In the genomic region with DNA sequence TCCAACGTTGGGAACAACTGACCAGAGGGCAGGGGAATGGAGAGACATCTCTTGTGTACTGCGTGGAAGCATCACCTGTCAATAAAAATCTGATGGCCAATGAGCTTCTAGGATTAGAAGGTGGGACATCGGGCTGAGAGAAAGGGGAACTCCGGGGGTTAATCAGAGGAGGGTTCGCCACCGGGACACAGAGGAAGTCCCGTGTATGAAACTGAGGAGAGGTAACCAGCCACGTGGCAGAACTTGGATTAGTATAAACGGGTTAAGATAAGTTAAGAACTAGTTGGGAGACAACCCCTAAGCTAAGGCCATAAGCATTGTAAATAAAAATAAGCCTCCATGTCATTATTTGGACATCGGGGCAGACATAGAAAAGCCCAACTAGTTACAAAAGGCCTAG, we compare ENCODE assay signal across 29 mouse cellular contexts.
DNase-seq lines count a peak whose midpoint lies in the region; ATAC-seq and TF ChIP-seq lines count a peak whose summit lies in the region.
"Had no signal": no experiment of that assay in that cellular context is flagged by ENCODE, and none has a peak within 500 bp of the region (broad histone marks: within the 10 kb centered on the region; RNA-seq: fewer than 3 reads in every experiment).

No protein-coding gene starts in this region.

- H3K9ac ChIP-seq in hindbrain, embryonic 13.5 days, result no peak overlapping the region
- no peak overlapping the region for H3K9ac ChIP-seq in hindbrain, embryonic 12.5 days
- no peak overlapping the region for H3K9ac ChIP-seq in MEL (ENCODE audit: control insufficient read depth, low read depth, low read length, poor library complexity, severe bottlenecking)
- H3K9ac ChIP-seq in midbrain, embryonic 11.5 days (ENCODE audit: low read length), result no peak overlapping the region
- H3K9ac ChIP-seq: embryonic facial prominence, embryonic 13.5 days; forebrain, embryonic 12.5 days; forebrain, embryonic 15.5 days; heart, embryonic 12.5 days; heart, embryonic 15.5 days had no signal

- TF ChIP-seq POLR2A in MEL (IDR thresholded peaks at IDR 0.05; ENCODE audit: control insufficient read depth in 1 of 2, insufficient read depth in 1 of 2, low read depth in 1 of 2, low read length in 2 of 2, poor library complexity in 1 of 2), result no peak

- no peaks in the 10 kb centered on the region for H3K9me3 ChIP-seq in hindbrain, embryonic 13.5 days
- H3K9me3 ChIP-seq in hindbrain, embryonic 12.5 days (replicated peaks), result no peaks in the 10 kb centered on the region
- H3K9me3 ChIP-seq in MEL (replicated peaks; ENCODE audit: insufficient read depth, low read length), result no peaks in the 10 kb centered on the region
- H3K9me3 ChIP-seq in midbrain, embryonic 11.5 days (ENCODE audit: control insufficient read depth, low read length), result no peaks in the 10 kb centered on the region
- H3K9me3 ChIP-seq: embryonic facial prominence, embryonic 10.5 days; embryonic facial prominence, embryonic 13.5 days; forebrain, embryonic 12.5 days; forebrain, embryonic 15.5 days; heart, embryonic 15.5 days had no signal

- 0 out of 2 replicates have a peak overlapping the region, but pooled peaks have one; percentile 69 for H3K27ac ChIP-seq in hindbrain, embryonic 13.5 days
- H3K27ac ChIP-seq in hindbrain, embryonic 12.5 days, result no peak overlapping the region
- H3K27ac ChIP-seq in MEL (ENCODE audit: control insufficient read depth, low read depth, low read length), result no peak overlapping the region
- no peak overlapping the region for H3K27ac ChIP-seq in midbrain, embryonic 11.5 days (ENCODE audit: low read depth, low read length)
- H3K27ac ChIP-seq: embryonic facial prominence, embryonic 13.5 days; forebrain, embryonic 12.5 days; forebrain, embryonic 15.5 days; heart, embryonic 15.5 days; hindbrain, postnatal 0 days had no signal

- no peaks in the 10 kb centered on the region for H3K27me3 ChIP-seq in hindbrain, embryonic 13.5 days
- H3K27me3 ChIP-seq in hindbrain, embryonic 12.5 days, result no peaks in the 10 kb centered on the region
- no peaks in the 10 kb centered on the region for H3K27me3 ChIP-seq in MEL (ENCODE audit: control insufficient read depth in 1 of 2, insufficient read depth in 2 of 2, low read length in 2 of 2)
- H3K27me3 ChIP-seq in midbrain, embryonic 11.5 days (ENCODE audit: control insufficient read depth, insufficient read depth, low read length), result no peaks in the 10 kb centered on the region; the same call in 1 of the 2 replicates
- H3K27me3 ChIP-seq: embryonic facial prominence, embryonic 13.5 days; forebrain, embryonic 15.5 days; heart, embryonic 15.5 days had no signal

- WGBS in hindbrain, embryonic 13.5 days, result 87% methylated on average over 10 of the region's 10 CpGs
- WGBS in hindbrain, embryonic 12.5 days, result 83% methylated on average over 10 of the region's 10 CpGs
- WGBS in midbrain, embryonic 11.5 days, result 82% methylated on average over 10 of the region's 10 CpGs

- TF ChIP-seq CTCF in MEL (IDR thresholded peaks at IDR 0.05 in 2 of 3, conservative IDR thresholded peaks at IDR 0.05 in 1 of 3; ENCODE audit: control insufficient read depth in 1 of 3, insufficient read depth in 1 of 3, low read depth in 2 of 3, low read length in 3 of 3, poor library complexity in 1 of 3, severe bottlenecking in 1 of 3), result no peak

- peaks cover 12% of the 10 kb centered on the region for H3K4me1 ChIP-seq in hindbrain, embryonic 13.5 days (replicated peaks)
- peaks cover 16% of the 10 kb centered on the region for H3K4me1 ChIP-seq in hindbrain, embryonic 12.5 days
- no peaks in the 10 kb centered on the region; a peak in 2 of 4 replicates for H3K4me1 ChIP-seq in MEL (ENCODE audit: control insufficient read depth in 1 of 2, insufficient read depth in 2 of 2, low read length in 2 of 2)
- peaks cover 17% of the 10 kb centered on the region for H3K4me1 ChIP-seq in midbrain, embryonic 11.5 days (ENCODE audit: control insufficient read depth, insufficient read depth, low read length)
- H3K4me1 ChIP-seq: embryonic facial prominence, embryonic 13.5 days; heart, embryonic 15.5 days had no signal

- H3K4me2 ChIP-seq in hindbrain, embryonic 13.5 days, result no peak overlapping the region
- no peak overlapping the region for H3K4me2 ChIP-seq in hindbrain, embryonic 12.5 days (replicated peaks)
- no peak overlapping the region for H3K4me2 ChIP-seq in midbrain, embryonic 11.5 days
- H3K4me2 ChIP-seq: embryonic facial prominence, embryonic 13.5 days; forebrain, embryonic 12.5 days; forebrain, embryonic 15.5 days; heart, embryonic 12.5 days; heart, embryonic 15.5 days had no signal

- TF ChIP-seq RAD21 in MEL (IDR thresholded peaks at IDR 0.05; ENCODE audit: low read depth, low read length), result no peak

- no peak for ATAC-seq in hindbrain, embryonic 13.5 days (ENCODE audit: low FRiP score)
- no peak for ATAC-seq in hindbrain, embryonic 12.5 days (ENCODE audit: low FRiP score)
- peak; percentile 61 for ATAC-seq in granulocyte monocyte progenitor cell, adult 5-6 weeks (replicated peaks; ENCODE audit: poor library complexity, severe bottlenecking)
- no peak for ATAC-seq in midbrain, embryonic 11.5 days (ENCODE audit: low FRiP score)
- ATAC-seq: forebrain, embryonic 15.5 days; hindbrain, postnatal 0 days; inflammation-experienced regulatory T-cells, adult 6 months; intestine, embryonic 16.5 days had no signal

- no peaks in the 10 kb centered on the region for H3K79me2 ChIP-seq in MEL (ENCODE audit: control insufficient read depth, insufficient read depth, low read length, poor library complexity)

- no peak overlapping the region for H3K4me3 ChIP-seq in hindbrain, embryonic 13.5 days
- no peak overlapping the region for H3K4me3 ChIP-seq in hindbrain, embryonic 12.5 days
- H3K4me3 ChIP-seq in MEL (ENCODE audit: control insufficient read depth in 1 of 2, insufficient read depth in 1 of 2, low read depth in 2 of 2, low read length in 2 of 2), result no peak overlapping the region
- H3K4me3 ChIP-seq in midbrain, embryonic 11.5 days (ENCODE audit: low read depth, low read length), result no peak overlapping the region
- H3K4me3 ChIP-seq: embryonic facial prominence, embryonic 10.5 days; embryonic facial prominence, embryonic 13.5 days; erythroblast, embryonic 14.5 days; forebrain, embryonic 12.5 days; forebrain, embryonic 15.5 days; heart, embryonic 12.5 days; heart, embryonic 15.5 days had no signal

- TF ChIP-seq EP300 in MEL (IDR thresholded peaks at IDR 0.05; ENCODE audit: low read depth in 1 of 2, low read length in 2 of 2), result no peak

- peak; percentile 21 for DNase-seq in MEL (ENCODE audit: low read depth, low spot score)
- DNase-seq in heart, adult 9 months (ENCODE audit: low spot score in 2 of 2), result no peak
- DNase-seq in midbrain, embryonic 11.5 days (ENCODE audit: low spot score, missing footprints), result no peak
- DNase-seq: adrenal gland, adult 2 months; adrenal gland, postnatal 14 days; B cell, adult 2 months; cerebellum, adult 11 months; cerebellum, adult 2 months; cerebellum, adult 9-11 months; cerebellum, postnatal 25 days; embryo, embryonic 11 days; gastrocnemius, postnatal 10 days; gastrocnemius, postnatal 36 days; heart, postnatal 10 days; heart, postnatal 36 days; kidney, adult 18-20 months had no signal

- no peaks in the 10 kb centered on the region for H3K36me3 ChIP-seq in hindbrain, embryonic 13.5 days
- H3K36me3 ChIP-seq in hindbrain, embryonic 12.5 days, result no peaks in the 10 kb centered on the region
- H3K36me3 ChIP-seq in MEL (ENCODE audit: control insufficient read depth in 1 of 2, insufficient read depth in 2 of 2, low read length in 2 of 2), result no peaks in the 10 kb centered on the region
- H3K36me3 ChIP-seq in midbrain, embryonic 11.5 days (ENCODE audit: control insufficient read depth, insufficient read depth, low read length), result no peaks in the 10 kb centered on the region
- H3K36me3 ChIP-seq: embryonic facial prominence, embryonic 10.5 days; embryonic facial prominence, embryonic 13.5 days; forebrain, embryonic 12.5 days; forebrain, embryonic 15.5 days; heart, embryonic 12.5 days; heart, embryonic 15.5 days had no signal

TF ChIP-seq in MEL, 35 proteins besides CTCF, POLR2A, EP300 and RAD21:
- TF ChIP-seq CHD1 (IDR thresholded peaks at IDR 0.05; ENCODE audit: low read depth, low read length) (no peak), MAX (IDR thresholded peaks at IDR 0.05; ENCODE audit: low read length) (no peak), MYC (IDR thresholded peaks at IDR 0.05; ENCODE audit: low read depth, low read length) (peak; percentile 51; the same call in 1 of the 2 replicates), ZKSCAN1 (IDR thresholded peaks at IDR 0.05; ENCODE audit: low read depth, low read length) (no peak)
